Mouse (Mus musculus) cerebellum, postnatal 14 days (tissue): Measurements from ENCODE around the gene P2ry2.

Experiments used
- DNase-seq, 2 experiments: peaks; one replicate each; pipeline ENCODE4 v3.0.0; 2021; ENCODE audit warnings: mixed read lengths in 2 of 2

Gene P2ry2

GRCm38 (mm10) chr7:101026836-101027235 is 14.2 kb upstream of the P2ry2 start:
- no peak for DNase-seq

GRCm38 (mm10) chr7:101017492-101017891 is 4.8 kb upstream of the P2ry2 start:
- DNase-seq: no peak

GRCm38 (mm10) chr7:101017021-101017461 is 4.4 kb upstream of the P2ry2 start:
- peak; percentile 59 to 71 for DNase-seq

DNA sequence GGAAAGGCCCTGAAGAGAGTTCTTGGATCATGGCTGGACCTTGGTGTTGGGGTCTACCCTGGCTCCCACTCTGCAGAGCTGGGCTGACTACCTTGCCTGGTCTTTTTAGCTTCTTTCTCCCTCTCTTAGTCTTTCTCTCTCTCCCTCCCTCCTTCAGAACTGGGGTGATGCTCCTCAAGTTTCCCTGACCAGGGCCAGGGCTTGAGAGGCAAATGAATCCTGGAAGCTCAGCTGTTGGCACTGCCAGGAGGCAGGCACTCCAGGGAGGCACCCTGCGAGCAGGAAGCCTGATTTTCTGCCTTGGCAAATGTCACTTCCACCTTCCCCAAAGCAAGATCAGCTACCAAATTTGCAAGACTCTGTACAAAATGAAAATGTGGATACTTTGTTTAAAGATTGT is 2.3 kb upstream of the P2ry2 start:
- no peak for DNase-seq

DNA sequence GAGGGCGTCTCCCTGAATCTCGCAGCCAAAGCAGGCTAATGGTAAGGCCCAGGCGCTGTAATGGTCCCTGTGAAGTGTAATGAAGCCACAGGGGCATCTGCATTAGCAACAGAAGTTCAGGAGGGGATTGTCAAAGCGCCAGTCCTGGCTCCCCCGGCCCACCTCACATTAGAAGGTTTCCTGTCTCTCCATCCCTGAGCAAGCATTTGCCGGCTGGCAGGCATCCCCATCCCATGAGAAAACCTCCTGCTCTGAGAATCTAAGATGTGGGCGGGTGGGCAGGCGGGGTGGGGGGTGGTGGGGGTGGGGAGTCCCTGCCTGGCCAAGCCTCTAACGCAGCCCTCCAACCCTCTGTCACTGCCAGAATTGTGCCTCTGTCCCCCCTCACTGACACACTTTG is 1.4 kb upstream of the P2ry2 start:
- DNase-seq: no peak

DNA sequence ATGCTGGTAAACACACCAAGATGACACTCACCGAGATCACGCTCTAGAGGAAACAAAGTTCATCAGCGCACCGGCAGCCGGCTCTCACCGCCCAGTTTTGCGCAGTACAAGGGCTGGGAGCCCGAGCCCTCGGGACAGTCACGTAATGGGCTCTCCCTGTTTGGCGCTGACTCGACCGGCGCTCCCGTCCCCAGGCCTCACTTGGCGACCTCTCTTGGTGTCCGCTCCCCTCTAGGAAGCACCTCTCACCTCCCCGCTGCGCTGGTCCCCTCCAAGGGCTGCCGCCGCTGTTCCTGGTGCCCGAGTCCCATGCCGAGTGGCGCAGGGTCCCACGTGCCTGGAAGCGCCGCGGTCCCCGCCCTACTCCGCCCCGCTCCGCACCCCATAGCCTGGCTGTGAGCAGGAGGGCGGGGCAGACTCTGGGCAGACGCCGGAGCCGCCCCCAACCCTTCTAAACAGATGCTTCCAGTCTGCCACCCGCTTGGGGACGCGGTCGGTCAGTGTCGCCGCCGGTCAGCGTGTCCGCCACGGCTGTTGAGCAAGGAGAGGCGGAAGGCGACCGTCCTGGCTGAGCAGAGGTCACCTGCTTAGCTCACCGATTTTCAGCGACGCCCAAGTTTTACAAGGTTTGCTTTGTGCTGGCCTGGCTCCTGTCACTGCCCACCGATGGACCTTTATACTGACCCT is 842 bp downstream of the P2ry2 start:
- peak in 1 of 2 experiments; percentile 35 for DNase-seq

GRCm38 (mm10) chr7:101010741-101011140 is 1.9 kb downstream of the P2ry2 start:
- no peak for DNase-seq

DNA sequence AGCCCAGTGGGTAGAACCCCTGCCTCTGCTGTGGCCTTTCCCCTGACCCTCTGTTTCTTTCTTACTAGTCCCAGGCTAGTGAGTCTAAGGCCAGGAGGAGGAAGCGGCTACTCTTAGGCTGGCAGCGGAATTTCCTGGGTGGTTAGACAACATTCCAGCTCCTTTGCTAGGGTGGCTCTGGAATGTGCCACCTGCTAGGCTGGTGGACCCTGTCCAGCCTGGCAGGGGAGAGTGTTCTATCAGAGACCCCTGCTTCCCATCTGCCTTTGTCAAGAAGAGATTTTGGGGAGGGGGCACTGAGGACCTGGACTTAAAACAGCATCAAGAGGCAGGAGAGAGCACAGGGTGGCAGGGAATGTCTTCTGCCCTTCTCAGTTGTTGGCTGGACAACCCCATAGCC is 6.5 kb downstream of the P2ry2 start:
- DNase-seq: no peak

- DNase-seq: no peak
Measured at GRCm38 (mm10) chr7:101005119-101005518, 7.5 kb downstream of the P2ry2 start.

DNA sequence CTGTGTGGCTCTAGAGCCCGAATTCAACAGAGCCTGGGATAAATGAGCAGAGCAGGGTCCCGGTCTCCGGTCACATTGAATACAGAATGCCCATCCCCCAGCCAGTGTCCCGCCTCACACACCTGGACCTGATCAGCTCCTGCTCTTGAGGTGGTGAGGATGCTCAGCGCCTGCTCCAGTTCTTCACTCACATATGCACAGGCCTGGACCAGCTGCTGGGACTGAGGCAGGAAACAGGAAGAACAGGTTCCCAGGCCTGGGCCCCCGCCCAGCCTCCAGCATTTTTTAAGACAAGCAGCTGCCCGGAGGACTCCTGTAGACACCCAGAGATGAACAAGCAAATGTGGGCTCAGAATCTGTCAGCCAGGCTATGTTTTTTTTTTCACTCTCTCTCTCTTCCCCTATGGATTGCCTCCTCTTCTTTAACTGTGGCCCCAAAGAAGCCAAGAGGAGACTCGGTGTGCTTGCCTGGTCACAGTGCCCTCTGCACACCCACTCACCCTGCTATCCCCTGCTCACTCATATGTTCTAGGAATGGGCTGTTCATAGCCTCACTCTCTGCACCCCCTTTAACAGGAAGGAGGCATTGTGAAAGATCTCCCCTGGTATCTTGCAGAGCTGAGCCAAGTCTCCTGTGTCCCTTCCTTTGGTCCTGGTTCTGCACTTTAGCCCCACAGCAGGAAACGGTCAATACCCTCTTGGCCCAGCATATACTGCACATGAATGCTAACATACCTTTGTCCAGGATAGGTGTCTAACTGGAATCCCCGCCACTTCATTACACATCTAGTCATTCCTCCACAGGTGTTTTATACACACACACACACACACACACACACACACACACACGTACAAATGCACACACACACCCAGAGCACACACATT is 9.0 kb downstream of the P2ry2 start:
- no peak for DNase-seq

GRCm38 (mm10) chr7:101002274-101002673 is 10.4 kb downstream of the P2ry2 start:
- DNase-seq: peak; percentile 46 to 66

- DNase-seq: peak in 1 of 2 experiments; percentile 39
Measured at GRCm38 (mm10) chr7:100999623-101000022, 13.0 kb downstream of the P2ry2 start.

DNA sequence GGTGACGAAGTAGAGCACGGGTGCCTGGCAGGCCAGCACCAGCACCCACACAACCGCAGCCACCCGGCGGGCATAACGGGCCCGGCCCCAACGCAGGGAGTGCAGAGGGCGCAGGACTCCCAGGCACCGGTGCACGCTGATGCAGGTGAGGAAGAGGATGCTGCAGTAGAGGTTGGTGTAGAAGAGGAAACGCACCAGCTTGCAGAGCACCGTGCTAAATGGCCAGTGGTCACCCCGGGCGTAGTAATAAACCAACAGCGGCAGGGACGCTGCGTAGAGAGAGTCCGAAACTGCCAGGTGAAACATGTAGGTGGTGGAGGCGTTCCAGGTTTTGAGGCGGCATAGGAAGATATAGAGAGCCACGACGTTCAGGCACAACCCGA is 14.1 kb downstream of the P2ry2 start:
- no peak for DNase-seq

- DNase-seq: peak; percentile 74 to 78
Measured at GRCm38 (mm10) chr7:100997951-100998577, 14.6 kb downstream of the P2ry2 start.

DNA sequence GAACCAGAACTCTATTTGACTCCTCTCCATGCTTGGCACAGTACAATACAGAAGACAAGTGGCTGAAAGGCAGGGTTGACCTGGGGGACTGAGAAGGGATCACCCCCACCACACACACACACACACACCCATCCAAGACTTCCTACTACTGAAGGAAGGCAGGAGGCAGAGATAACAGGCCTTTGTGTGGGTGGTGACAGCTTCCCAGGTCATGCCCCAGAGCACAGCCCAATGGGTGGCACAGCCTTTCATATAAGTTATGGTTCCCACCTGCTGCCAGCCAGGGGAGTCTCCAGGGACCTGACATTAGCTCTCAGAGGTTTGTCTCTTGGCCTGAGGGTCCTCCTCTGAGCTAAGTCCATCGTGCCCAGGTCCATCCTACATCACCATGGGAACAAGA is 15.5 kb downstream of the P2ry2 start:
- DNase-seq: no peak

DNA sequence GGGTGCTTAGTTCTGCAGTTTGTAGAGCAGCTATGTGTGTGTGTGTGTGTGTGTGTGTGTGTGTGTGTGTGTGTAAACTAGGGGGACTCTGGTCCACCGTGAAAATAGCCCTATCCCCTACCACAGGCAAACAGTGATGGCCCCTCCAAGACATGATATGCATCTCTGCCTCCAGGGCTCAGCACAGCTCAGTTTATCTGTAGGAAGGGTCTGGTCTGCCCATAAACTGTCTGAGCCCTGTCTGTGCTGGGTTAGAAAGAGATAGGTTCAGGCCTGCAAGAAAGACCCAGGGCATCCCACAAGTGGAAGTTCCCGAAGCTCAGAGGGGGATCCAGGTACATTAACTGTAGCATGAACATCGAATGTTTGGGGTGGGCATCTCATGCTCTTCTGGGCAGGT is 16.7 kb downstream of the P2ry2 start:
- no peak for DNase-seq

DNA sequence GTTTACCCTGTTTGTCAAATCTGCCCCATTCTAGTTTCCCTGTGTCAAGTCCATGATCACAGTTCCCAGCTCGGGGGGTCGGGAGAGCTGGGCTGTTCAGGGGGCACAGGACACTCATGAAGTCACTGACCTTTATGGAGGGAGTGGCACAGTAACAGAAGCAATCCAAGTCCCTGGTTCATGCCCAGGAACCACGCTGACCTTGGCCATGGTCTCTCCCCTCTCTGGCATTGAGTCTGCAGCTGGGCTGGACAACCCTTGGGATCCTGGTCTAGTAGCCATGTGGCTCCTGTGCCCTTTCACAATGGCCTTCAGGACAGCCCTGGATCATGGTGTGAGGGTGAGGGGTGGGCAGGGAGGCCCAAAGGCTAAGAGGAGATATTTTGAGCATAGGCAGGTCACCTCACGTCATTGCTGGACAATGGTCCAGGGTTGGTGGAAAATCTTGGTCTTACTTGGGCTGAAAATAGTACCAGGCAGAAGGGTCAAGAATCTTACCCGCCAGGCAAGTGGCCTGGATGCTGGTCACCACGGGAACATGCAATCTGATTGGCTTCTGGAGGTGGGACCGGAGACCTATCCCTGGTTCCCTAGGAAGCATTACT is 17.3 kb downstream of the P2ry2 start:
- no peak for DNase-seq

- DNase-seq: no peak
Measured at GRCm38 (mm10) chr7:100993166-100993565, 19.5 kb downstream of the P2ry2 start.

- no peak for DNase-seq
Measured at GRCm38 (mm10) chr7:100991972-100992371, 20.7 kb downstream of the P2ry2 start.

GRCm38 (mm10) chr7:100990636-100991311 is 21.9 kb downstream of the P2ry2 start:
- DNase-seq: no peak

- peak; percentile 82 to 84 for DNase-seq
Measured at GRCm38 (mm10) chr7:100988092-100988491, 24.6 kb downstream of the P2ry2 start.
